Mouse (Mus musculus) T-helper 17 cell (primary cell): Measurements from ENCODE around the gene Ppp1r2.

ENCODE experiments used
- in situ Hi-C, 2 experiments: fragments of 300-600 bp; cut with MboI, MseI; formaldehyde crosslinking; loops; 1 replicate in 1 of 2; 2 replicates in 1 of 2; pipeline ENCODE4 v1.15.1; 2025; ENCODE audit warnings: high pct_unique_total_duplicates in 2 of 2

The Ppp1r2 gene

DNA sequence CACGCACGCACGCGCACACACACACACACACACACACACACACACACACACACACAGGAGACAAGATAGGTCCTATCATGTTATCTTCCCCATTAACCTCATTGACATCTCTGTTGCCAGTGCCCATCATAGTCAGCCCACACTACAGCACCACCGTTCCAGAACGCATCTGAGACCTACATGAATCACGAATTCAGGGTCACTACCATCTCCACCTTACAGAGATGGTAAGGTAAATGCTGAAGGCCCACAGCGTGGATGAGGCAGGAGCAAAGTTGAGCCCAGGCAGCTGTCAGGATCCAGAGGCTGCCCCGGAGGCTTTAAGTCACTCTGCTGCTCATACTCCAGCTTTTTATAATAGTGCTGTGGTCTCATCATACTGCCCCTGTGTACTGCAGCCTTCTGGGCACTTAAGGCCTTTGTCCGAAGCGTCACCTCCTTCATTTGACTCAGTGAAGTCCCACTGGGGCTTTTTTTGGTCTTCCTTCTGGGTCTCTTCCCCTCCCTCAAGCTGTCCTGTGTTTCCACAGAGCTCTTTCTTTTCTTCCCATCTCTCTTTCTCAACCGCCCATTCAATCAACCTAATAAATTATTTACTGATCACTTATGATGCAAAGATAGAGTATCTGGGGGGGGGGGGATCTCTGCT, 40.1 kb downstream of the Ppp1r2 start:
- in situ Hi-C loops, result no loop called here

DNA sequence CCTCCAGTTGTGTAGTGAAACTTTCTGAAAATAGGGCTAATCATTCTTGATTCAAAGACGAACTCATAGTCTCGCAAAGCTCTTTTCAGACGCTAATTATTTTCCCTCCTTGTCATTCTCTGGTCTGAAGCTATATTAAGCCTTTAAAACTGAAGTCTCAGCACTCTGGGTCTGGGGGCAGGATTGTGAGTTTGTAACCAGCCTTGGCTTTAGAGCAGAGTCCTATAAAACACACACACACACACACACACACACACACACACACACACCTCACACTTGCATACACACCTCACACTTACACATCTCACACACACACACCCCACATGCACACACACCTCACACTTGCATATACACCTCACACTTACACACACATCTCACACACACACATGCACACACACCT, 40.7 kb downstream of the Ppp1r2 start:
- in situ Hi-C loops, result no loop called here

DNA sequence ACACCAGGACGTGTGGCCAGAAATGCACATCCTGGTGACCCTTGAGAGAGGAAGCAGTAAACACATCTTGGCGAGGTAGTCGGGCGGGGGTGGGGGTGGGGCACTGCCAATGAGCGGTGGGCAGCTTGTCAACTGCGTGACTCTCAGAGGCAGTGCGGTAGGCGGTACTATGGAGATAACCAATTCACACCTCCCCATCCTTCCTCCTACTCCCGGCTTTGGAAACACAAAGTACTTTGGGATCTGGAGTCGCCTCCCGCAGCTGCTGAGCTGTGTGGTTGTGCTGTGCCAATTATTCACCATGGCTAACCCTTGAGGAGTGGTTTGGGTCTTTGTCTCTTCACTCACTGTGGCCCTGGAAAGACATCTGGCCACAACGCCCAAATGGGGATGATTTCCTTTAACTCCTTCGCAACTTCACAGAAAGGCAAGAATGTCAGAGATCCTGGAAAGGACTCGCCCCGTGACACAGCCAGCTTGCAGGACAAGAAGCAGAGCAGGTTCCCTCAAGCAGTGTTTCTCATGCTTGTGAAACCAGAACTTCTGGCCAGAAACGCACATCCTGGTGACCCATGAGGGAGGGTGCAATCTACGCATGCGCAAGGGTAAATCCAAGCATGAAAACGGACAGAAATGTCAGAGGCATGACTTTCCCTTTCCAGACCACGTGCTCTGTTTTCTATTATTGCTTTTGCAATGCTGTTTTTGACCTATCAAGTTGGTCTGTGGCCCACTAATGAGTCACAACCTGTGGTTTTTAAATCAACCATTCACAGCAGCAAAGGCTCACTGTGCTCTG, 41.3 kb downstream of the Ppp1r2 start:
- in situ Hi-C loops, result no loop called here

DNA sequence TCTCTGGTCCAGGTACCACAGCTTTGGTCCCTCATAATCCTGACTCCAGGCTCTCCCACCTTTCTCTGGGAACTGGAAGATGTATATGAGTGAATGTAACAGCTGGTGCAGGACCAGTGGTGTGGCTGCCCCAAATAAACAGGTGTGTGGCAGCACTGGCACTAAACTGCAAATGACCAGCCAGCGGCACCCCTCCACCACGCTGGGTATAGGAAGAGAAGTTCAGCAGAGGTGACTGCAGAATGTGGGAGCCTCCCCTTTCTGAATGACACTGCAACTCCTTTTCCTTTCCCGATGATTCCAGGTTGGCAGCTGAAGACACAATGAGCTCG, 41.9 kb downstream of the Ppp1r2 start:
- in situ Hi-C loops, result no loop called here

DNA sequence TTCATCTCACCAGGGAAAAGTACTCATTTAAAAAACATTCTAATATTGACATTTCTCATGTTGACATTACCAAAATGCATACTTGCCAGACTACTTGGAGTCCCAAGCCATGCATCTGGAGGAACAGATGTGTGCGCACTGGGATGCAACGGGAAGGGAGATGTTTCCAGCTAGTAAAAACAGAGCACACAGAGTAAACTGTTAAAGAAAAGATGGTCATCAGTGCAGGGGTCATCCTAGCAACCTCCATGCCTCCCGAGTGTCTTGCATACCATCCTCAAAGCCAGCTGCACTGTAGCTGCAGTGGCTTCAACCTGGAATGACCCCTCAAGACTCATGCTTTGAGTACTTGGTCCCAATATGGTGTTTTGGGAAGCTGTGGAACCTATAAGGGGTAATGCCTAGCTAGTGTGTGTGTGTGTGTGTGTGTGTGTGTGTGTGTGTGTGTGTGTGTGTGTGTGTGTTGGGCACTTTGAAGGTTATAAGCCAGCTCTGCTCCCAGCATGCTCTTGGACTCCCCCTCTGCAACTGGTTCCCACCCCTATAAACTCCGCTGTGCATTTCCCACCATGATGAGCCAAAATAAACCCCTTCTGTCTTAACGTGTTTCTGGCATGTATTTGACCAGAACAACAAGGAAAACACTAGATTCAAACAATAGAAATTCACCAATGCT, 42.4 kb downstream of the Ppp1r2 start:
- in situ Hi-C loops, result no loop called here

DNA sequence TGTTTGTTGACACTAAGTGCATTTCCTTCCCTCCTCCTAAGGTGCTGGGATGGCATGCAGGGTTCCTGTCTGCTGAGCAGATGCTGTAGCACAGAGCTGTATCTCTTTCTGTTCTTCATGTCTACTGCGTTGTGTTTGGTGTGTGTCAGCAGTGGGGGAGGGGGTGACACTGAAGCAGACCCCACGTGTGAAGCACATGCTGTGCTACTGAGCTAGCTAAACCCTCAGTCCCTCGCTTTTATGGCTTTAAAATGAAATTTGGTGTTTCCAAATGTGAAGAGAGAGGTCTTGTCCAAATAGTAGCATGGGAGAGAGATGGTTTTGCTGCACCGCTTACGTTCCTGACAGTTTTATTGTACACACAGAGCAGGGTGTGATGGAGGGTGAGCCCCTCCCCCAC, 43.5 kb downstream of the Ppp1r2 start:
- in situ Hi-C loops, result no loop called here

DNA sequence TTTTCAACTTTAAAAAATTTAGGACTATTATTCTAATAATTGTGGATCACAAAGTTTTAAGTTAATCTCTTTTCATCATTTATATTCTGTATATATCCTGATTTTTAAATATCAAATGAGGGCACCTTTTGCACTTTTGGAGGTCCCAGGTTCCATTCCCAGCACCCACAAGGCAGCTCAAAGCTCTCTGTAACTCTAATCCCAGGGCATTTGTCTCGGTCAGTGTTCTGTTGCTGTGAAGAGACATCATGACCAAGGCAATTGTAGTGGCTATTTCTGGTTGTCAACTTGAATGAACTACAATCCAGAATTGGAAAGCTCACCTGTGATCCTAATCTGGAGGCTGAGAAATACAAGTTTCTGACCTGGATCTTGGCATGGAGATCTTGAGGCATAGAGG, 47.3 kb downstream of the Ppp1r2 start:
- in situ Hi-C loops, result no loop called here

DNA sequence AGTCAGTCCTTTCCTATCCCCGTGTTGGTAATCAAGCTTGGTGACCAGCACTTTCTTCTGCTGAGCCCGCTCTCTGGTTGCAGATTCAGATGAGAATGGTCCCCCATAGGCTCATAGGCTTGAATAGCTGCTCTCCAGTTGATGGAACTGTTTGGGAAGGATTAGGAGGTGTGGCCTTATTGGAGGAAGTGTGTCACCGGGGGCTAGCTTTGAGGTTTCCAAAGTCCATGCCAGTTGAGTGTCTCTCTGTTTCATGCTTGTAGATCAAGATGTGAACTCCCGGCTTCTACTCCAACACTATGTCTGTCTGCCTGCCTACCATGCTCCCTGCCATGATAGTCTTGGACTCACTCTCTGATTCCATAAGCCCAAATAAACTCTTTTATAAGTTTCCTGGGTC, 59.8 kb downstream of the Ppp1r2 start:
- in situ Hi-C loops, result no loop called here

DNA sequence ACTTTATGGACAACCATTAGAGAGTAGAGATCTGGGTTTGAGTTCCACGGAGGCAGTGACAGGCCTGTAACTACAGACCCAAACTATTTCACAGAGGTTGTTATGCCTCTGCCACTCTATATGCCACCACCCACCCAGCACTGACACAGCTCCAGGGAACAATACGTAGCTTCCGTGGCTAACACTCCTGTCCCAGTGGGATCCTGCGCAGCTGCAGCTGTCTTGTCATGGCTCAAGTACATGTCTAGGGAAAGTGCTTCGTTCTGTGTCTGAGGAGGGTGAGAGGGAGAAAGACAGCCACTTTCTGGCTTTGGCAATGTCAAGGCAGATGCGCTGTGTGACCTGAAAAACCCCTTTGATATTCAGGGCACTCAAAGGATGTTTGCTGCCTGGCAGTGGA, 61.6 kb downstream of the Ppp1r2 start:
- in situ Hi-C loops, result no loop called here

DNA sequence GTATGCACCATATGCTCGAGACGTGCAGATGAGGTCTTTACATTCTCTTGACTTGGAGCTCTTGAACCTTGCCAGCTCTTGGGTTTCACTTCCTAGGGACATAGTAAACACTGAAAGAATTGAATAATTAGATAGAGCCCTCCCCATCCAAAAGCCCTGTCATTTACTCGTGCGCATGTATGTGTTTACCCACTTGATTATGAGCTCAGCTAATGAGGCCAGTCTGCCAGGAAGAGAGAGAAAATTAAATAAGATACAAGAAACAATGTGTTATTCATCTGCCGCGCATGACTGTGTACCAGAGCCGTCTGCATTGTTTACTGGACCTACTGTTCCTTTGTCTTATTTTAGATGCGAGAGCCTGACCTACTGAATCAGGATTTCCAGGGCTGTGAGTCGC, 63.6 kb downstream of the Ppp1r2 start:
- in situ Hi-C loops, result no loop called here

DNA sequence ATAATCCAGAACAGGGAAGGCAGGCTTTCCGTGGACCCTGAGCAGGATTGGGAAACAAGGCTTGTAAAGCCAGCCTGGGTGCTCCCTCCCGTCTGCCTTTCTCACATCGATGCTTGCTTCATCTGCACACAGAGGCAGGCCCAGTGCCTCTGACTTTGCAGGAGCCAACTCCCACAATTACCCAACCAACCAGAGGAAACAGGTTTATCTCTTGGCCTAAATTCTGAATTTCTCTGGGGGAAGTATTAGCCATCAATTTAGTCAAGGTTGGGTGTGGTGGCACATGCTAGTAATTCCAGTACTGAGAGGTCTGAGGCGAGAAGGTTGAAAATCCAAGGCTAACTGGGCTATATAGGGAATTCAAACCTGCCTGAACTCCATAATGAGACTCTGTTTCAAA, 64.6 kb downstream of the Ppp1r2 start:
- in situ Hi-C loops, result no loop called here

DNA sequence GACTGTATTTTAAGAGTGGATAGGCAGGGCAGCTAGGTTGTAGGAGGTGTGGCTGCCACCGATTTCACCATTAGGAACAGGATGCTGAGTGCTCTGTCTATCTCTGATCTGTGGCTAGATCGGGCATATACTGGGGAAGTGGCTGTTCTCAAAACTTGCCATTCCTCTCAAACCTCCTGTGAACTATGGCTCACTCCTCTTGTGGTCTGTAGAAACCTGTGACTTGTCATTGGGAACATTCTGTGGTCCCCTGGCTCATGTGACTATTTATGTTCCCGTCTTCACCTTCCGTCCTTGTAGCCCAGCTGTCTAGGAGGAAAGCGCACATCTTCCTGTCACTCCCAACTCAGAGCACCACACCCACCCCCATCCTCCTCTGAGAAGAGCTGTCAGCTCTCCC, 65.2 kb downstream of the Ppp1r2 start:
- in situ Hi-C loops, result no loop called here

DNA sequence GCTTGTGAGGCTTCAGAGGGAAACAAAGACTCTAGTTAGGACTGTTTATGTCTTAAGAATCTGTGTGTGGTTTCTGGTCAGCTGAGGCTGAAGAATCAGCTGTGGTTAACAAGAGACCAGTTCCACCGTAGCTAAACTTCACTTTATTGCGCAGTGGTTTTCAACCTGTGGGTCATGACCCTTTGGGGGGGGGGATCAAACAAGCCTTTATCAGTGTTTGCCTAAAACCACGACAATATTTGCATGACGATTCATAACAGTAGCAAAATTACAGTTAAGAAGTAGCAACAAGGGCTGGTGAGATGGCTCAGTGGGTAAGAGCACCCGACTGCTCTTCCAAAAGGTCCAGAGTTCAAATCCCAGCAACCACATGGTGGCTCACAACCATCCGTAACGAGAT, 69.4 kb downstream of the Ppp1r2 start:
- in situ Hi-C loops, result no loop called here

DNA sequence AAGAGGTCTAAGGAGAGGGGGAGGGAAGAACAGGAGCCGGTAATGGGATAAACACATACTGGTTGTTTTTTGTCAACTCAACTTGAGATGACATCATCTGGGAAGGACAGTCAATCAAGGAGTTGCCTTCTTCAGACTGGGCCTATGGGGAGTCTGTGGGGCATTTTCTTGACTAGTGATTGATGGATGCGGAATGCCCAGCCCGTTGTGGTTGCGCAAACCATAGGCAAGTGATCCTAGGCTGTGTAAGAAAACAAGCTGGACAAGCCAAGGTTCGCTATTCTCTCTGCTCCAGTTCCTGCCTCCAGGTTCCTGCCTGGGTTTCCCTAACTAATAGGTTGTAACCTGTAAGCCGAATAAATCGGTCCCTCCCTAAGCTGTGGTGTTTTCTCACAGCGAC, 69.9 kb downstream of the Ppp1r2 start:
- in situ Hi-C loops, result no loop called here

DNA sequence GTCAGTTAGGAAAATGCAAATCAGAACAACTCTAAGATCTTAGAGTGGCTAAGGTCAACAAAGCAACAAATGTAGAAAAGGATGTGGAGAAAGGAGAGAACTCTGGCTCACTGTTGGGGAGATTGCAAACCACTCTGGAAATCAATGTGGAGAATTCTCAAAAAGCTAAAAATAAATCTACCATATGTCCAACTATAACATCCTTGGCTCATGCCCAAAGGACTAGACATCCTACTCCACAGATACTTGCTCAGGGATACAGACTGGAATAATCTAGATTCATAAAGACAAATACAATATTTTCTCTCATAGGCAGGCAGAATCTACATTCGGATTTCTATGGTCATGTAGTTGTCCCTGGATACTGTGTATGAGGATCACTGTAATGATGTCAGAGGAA, 70.9 kb downstream of the Ppp1r2 start:
- in situ Hi-C loops, result no loop called here

DNA sequence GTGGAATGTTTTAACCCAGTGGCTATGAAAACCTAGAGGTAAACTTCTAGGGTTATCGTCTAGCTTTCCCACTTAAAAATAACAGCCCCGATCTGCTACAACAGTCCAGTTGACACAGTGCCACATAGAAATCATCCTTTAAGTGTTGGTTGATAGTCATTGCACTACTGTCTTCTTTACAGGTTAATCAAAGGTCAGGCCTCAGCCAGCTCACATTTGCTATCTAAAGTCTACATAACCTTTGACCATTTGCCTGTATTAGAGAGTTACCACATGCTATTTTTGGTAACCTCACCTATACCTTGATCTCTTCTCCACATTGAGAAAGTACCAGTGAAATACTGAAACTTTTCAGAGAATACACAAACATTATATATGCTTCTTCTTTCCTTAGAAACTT, 73.4 kb downstream of the Ppp1r2 start:
- in situ Hi-C loops, result no loop called here
